Mouse (Mus musculus): ENCODE data around the gene Ddx56.
"Not testable (repeated sequence)": the region's sequence is repeated elsewhere in the genome, so short reads cannot be mapped to it uniquely, and the experiment has no call there.

Ddx56 gene

DNA sequence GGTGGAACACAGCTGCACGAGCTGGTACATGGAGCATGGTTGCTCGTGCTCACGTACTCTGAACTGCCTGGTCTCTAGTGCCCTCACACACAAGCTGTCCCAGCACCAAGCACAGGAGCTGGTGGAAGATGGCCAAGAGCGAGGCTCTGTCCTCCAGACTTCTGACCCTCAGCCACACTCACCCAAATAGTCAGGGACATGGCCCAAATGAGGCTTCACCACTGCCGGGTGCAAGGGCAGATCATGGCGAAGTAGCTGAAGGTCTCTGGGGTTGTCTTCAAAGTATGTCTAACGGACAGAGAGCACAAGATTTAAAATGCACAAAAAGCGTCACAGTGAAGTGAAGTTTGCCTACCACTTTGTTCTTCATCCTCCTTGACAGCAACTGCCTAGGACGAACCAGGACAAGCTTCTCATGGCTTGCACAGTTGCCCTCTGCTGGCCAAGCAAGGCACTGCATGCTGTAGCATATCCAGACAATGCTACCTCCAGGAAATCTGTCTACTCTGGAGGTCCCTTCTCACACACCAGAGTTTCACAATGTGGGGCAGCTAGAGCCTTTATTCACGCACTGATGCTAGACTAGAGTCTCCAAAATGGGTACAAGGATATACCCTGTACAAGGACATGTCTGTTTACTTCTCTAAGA, 6.0 kb downstream of the Ddx56 start:
- DNase-seq (ENCODE audit: low read depth, low spot score): peak; percentile 73

DNA sequence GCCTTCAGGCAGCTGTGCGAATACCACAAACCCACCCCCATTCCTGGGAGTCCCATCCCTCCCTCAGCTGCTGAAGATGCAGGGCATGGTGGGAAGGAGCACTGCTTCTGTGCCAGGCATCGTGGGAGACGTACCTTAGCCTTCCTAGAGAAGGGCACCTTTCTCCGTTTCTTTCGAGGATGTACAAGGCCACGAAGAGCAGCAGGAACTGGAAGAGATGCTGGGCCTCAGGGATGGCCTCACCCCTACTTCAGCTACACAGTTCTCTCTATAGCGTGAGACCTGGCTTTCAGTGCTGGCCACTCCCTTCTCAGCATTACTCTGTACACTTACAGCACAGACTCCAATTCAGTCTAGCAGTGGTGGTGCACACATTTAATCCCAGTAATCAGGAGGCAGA, 8.2 kb downstream of the Ddx56 start:
- no peak for DNase-seq (ENCODE audit: low read depth, low spot score)

DNA sequence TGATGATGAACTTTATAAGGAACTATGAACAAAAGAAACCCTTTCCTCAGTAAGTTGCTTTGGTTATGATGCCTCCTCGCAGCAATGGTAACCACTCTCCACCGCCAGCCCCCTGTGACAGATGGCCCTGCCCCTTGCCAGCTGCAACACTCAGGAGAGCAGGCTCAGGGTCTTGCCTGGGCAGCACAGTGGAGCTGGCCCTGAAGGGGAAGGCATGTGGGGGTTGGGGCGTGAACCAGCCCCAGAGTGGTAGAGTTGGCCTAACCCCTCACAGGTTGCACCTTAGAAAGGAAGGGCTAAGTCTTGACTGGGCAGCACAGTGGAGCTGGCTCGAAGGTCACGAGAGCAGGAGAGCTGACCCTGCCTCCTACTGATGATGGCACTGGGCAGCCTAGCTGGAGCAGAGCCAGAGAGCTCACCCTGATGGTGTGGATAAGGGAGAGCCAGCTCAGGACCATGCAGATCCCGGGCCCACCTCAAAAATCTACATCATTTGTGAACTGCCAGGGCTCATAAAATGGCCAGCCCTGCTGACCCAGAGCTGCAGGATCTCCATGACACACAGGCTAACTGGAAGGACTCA, 11.0 kb downstream of the Ddx56 start:
- no peak for DNase-seq (ENCODE audit: low read depth, low spot score)

DNA sequence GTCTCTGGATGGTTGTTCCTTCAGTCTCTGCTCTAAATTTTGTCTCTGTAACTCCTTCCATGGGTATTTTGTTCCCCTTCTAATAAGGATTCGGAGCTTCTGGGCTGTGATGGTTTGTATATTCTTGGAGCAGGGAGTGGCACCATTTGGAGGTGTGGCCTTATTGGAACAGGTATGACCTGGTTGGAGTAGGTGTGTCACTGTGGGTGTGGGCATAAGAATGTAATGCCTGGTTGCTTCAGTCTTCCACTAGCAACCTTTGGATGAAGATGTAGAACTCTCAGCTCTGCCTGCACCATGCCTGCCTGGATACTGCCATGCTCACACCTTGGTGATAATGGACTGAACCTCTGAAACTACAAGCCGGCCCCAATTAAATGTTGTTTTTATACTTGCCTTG, 13.0 kb downstream of the Ddx56 start:
- not testable (repeated sequence) for DNase-seq (ENCODE audit: low read depth, low spot score)

DNA sequence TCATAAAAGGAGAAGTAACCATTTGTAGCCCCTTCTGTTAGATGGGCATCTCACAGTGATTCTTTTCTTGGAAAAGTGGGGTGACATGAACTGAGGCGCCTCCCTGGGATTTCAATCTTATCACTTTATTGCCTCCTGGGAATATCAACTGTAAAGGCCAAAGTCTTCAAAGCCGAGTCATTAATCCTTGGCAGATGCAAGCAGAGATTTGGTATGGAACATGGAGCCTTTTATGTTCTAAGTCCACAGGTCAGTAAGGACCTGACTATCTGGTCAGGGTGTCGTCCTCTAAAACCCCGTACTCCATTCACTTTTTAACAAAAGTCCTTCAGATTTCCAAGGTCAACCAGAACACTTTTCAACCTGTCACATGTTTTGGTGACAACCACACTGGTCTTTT, 14.7 kb downstream of the Ddx56 start:
- DNase-seq (ENCODE audit: low read depth, low spot score): no peak

DNA sequence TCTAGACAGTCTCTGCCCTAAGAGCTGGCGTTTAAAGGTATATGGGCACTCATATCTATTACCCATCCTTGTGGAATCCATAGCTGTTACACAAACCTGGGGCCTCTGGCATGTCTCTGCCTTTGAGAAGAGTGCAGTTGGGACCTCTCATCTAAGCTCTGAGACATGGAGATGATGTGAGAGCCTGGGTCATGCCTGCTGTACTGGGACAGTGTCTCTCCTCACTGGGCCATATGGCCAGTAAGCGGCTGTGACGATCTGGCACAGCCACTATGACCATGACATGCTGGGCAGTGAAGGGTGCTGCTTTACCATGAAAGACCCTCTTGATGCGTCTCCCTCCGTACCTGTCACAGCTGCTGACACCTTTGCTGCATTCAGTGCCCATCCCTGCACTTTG, 15.3 kb downstream of the Ddx56 start:
- DNase-seq (ENCODE audit: low read depth, low spot score): no peak

DNA sequence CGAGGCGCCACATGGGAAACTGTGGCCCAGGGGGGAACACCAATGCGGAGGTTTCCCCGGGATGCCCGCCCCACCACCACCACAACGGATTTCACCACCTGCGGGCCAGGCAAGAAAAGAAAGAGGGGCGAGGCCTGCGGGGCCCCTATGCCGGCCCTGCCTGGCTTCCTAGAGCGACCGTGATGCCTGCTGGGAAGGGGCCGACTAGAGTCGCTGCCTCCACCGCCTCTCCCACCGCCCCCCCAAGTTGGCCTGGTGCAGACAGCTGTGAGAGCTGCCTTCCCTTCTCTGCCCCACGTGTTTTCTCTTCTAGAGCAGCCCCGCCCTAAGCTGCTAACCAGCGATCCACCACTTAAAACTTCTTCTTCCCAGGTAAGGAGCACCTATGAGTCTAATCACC, 22.9 kb downstream of the Ddx56 start:
- DNase-seq (ENCODE audit: low read depth, low spot score): no peak

DNA sequence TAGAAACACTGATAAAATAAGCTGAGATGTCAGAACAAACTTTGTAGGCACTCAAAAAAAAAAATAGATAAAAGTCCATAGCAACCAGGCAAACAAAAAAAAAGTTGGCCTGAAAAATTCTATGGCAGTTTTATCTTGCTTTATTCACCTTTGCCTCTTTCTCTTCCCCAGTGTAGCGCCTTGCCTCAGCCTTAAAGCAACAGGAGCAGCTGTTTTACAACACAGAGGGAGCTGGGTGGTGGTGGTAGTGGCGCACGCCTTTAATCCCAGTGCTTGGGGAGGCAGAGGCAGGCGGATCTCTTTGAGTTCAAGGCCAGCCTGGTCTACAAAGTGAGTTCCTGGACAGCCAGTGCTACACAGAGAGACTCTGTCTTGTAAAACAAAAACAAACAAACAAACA, 34.5 kb downstream of the Ddx56 start:
- no peak for DNase-seq (ENCODE audit: low read depth, low spot score)

DNA sequence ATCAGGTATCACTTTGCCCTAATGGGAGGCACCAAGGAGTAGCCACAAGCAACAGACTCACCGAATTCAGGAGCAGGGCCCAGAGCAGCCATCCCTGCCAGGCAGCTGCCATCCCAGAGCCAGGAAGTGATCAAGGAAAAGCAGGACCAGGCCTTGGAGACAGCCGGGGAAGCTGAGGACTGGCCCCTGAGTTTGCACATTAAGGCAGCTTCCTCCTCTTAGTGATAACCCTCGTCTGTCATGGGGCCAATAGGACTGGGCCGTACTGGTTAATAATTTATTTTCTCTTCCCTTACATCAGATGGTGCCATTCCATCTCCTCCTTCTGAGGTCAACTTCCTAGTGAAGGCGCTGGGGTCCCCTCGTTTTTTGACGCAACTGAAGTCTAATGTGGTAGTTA, 37.6 kb downstream of the Ddx56 start, which contains the start of gene Npc1l1:
TSS of gene Npc1l1 (minus strand) at position 132 of the 400 bp plus-strand sequence.
- no peak for DNase-seq (ENCODE audit: low read depth, low spot score)

DNA sequence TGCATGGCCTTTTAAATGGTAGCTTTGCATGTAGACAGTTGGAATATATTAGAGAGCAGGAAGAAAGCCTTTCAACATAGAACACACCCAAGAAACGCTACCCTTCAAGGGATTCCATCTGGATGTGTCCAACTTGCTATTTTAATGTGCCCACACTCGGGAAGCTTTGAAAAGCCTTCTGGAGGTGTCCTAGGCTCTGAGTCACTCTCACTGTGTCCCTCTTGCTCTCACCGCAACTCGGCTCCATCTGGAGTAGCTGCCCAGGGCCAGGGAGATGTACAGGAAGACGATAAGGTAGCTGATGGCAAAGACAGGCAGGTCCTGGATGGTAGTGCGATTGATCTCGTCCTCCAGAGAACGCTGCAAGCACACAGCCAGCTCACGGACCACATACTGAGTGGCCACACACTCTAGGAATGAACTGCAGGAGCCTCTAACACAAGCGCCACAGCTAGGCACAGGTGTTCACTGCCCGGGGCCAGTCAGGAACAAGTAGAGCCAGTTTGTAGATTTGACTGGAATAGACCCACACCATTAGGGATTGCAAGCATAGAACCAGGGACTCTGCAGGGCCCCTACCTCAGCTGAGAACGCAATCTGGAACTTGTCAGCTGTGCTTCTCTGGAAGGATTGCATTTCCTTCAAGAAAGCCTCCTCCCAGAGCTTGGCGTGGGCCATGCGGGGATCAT, 42.9 kb downstream of the Ddx56 start:
- no peak for DNase-seq (ENCODE audit: low read depth, low spot score)

DNA sequence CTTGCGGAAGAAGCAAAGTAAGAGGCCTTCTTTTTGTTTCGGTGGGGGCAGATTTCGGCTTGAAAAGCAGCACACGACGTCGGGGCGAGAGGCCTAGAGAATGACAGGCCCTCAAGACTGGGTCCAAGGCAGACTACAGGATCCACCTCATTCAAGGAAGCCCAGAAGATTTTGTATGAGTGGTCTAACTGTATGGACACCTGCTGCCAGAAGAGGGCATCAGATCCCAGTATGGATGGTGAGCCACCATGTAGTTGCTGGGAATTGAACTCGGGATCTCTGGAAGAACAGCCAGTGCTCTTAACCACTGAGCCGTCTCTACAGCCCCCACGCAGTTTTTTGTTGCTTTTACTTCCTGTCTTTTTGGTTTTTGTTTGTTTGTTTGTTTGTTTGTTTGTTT, 45.4 kb downstream of the Ddx56 start:
- DNase-seq (ENCODE audit: low read depth, low spot score): peak; percentile 78

DNA sequence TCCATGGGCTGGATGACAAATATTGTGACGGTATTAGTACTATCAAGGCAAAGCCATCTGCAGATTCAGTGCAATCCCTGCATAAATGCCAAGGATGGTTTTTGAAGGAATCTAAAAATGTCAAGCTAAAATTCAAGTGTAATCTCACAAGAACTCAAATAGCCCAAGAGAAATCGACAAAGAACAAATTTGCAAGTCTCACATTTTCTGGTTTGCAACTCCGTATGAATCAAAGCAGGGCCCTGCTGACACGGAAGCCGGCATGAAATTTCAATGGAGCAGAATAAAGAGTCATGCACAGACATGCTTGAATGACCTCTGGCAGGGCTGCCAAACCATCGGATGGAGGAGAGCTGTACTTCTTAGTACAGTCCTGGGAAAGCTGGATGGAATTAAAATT, 47.6 kb downstream of the Ddx56 start:
- no peak for DNase-seq (ENCODE audit: low read depth, low spot score)

DNA sequence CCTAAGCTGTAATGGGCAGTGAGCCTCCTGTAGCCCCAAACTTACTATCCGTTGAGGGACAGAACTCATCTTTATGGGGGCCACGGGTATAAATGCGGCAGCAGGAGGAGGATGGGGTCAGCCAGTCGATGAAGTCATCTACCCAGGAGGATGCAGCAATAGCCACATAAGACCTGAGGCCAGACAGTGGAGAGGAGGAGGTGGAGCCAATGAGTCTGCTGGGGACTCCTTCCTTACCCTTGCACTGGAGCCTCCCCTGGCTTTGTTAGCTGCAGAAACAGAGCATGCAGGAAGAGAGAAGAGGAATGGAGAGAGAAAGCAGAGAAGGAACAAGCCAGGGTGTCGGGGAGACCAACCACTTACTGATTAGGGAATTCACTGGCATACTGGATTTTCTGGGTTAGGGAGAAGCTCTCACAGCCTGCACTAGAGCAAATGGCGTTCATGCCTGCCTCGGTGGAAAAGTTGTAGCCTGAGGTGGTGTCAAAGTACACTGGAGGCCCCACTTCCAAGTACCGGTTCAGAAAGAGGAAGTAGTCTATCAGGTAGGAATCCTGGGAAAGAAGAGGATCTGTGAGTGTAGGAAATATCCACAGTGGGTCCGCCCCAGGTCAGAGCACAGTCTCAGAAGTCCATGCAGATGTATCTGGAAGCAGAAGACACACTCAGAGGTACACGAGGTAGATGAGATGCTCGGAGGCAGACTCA, 49.2 kb downstream of the Ddx56 start:
- DNase-seq (ENCODE audit: low read depth, low spot score): no peak

DNA sequence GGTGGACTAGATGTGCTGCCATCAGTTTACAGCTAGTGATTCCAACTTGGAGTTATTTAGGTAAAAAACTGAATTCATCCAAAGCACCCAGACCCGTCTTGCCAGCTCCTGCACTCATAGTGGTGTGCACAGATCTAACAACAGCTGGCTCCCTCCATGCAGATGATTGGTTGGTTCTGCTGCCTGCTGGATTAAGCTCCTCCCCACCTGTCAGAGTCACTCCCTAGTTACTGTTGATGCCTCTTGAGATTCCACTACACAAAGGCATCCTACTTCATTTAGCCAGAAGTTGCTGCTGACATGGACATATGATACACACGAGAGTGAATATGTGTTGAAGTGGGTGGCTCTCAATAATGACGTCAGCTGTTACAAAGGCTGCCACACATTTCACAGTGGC, 50.7 kb downstream of the Ddx56 start:
- DNase-seq (ENCODE audit: low read depth, low spot score): no peak

All from A20 (cell line).